Mouse (Mus musculus) CH12.LX (cell line): Measurements from ENCODE around the gene Mon1a. TPM values are rescaled to one million over a fixed set of nuclear protein-coding genes. Genes with fewer than 3 reads are reported as not detected.

Source experiments
- DNase-seq: peaks from one replicate; pipeline ENCODE4 v3.0.0-alpha.2; 2013; ENCODE audit errors: extremely low read depth
- H3K27ac ChIP-seq: 2 replicates; pipeline ENCODE4 v1.5.1; 2012; ENCODE audit warnings: low read depth, mild to moderate bottlenecking, control low read depth, moderate library complexity; ENCODE audit not compliant: insufficient read depth
- H3K27me3 ChIP-seq: replicated peaks from 2 replicates; pipeline ENCODE3; 2012; ENCODE audit warnings: inconsistent platforms
- H3K36me3 ChIP-seq, 2 experiments: replicated peaks in 1 of 2; 2 replicates each; pipeline versions ENCODE3 to v1.6.1; 2012; ENCODE audit warnings: inconsistent platforms in 1 of 2, low read length in 1 of 2, mild to moderate bottlenecking in 1 of 2, mixed read lengths in 1 of 2, moderate library complexity in 1 of 2; ENCODE audit not compliant: control insufficient read depth in 1 of 2, insufficient read depth in 1 of 2
- H3K4me1 ChIP-seq, 2 experiments: 2 replicates each; pipeline ENCODE4 v1.6.1; 2012; ENCODE audit warnings: inconsistent platforms in 1 of 2, moderate library complexity in 1 of 2; ENCODE audit not compliant: insufficient read depth in 2 of 2, control insufficient read depth in 1 of 2
- H3K4me2 ChIP-seq: 2 replicates; pipeline ENCODE4 v1.6.1; 2012; ENCODE audit warnings: low read depth, mild to moderate bottlenecking, control low read depth; ENCODE audit not compliant: poor library complexity, insufficient read depth, severe bottlenecking
- H3K4me3 ChIP-seq, 3 experiments: fragments of 150-350 bp in 1 of 3; sonication (generic) in 1 of 3; replicated peaks in 1 of 3; 2 replicates each; pipeline versions ENCODE3 to v1.5.1; 2011 to 2012; ENCODE audit warnings: low read depth in 2 of 3, low read length in 2 of 3, mild to moderate bottlenecking in 2 of 3, moderate library complexity in 2 of 3, control low read depth in 1 of 3, improper control_type of control experiment in 1 of 3, inconsistent platforms in 1 of 3, mixed read lengths in 1 of 3; ENCODE audit not compliant: poor library complexity in 1 of 3
- H3K79me2 ChIP-seq: replicated peaks from 2 replicates; pipeline ENCODE4 v1.6.1; 2012; ENCODE audit warnings: mild to moderate bottlenecking, moderate library complexity; ENCODE audit not compliant: control insufficient read depth, poor library complexity, insufficient read depth, severe bottlenecking; ENCODE audit errors: extremely low read depth
- H3K9ac ChIP-seq: 2 replicates; pipeline ENCODE4 v1.6.1; 2012; ENCODE audit warnings: low read depth, mild to moderate bottlenecking, control low read depth, moderate library complexity; ENCODE audit not compliant: insufficient read depth
- H3K9me3 ChIP-seq: replicated peaks from 2 replicates; pipeline ENCODE3; 2012; ENCODE audit warnings: low read length, inconsistent platforms, mixed read lengths
- BHLHE40 ChIP-seq: IDR thresholded peaks from 2 replicates; pipeline ENCODE4 v1.6.1; 2011; ENCODE audit warnings: mild to moderate bottlenecking, low read depth, low read length, improper control_type of control experiment
- CTCF ChIP-seq, 2 experiments: IDR thresholded peaks in 1 of 2; conservative IDR thresholded peaks in 1 of 2; 2 replicates each; pipeline ENCODE4 v1.5.1; 2011 to 2012; ENCODE audit warnings: low read depth in 2 of 2, low read length in 2 of 2, improper control_type of control experiment in 1 of 2, inconsistent platforms in 1 of 2, mild to moderate bottlenecking in 1 of 2, moderate library complexity in 1 of 2
- ELF1 ChIP-seq: IDR thresholded peaks from 2 replicates; pipeline ENCODE4 v1.6.1; 2014; ENCODE audit warnings: low read depth, mild to moderate bottlenecking, inconsistent platforms, low read length, improper control_type of control experiment
- EP300 ChIP-seq: IDR thresholded peaks from 2 replicates; pipeline ENCODE4 v1.6.1; 2011; ENCODE audit warnings: low read length, improper control_type of control experiment
- ETS1 ChIP-seq: conservative IDR thresholded peaks from 2 replicates; pipeline ENCODE4 v1.6.1; 2012; ENCODE audit warnings: low read depth, mild to moderate bottlenecking, inconsistent platforms, low read length, improper control_type of control experiment, moderate library complexity
- GABPA ChIP-seq: IDR thresholded peaks from 2 replicates; pipeline ENCODE4 v1.6.1; 2012; ENCODE audit warnings: low read depth, low read length, improper control_type of control experiment, inconsistent platforms; ENCODE audit not compliant: insufficient replicate concordance
- IRF4 ChIP-seq: IDR thresholded peaks from 2 replicates; pipeline ENCODE4 v1.6.1; 2014; ENCODE audit warnings: low read depth, mild to moderate bottlenecking, inconsistent platforms, low read length, improper control_type of control experiment
- JUN ChIP-seq: IDR thresholded peaks from 2 replicates; pipeline ENCODE4 v1.6.1; 2011; ENCODE audit warnings: low read depth, mild to moderate bottlenecking, low read length, improper control_type of control experiment, moderate library complexity; ENCODE audit not compliant: insufficient read depth
- MAFK ChIP-seq: IDR thresholded peaks from 2 replicates; pipeline ENCODE4 v1.6.1; 2011; ENCODE audit warnings: low read length, improper control_type of control experiment; ENCODE audit not compliant: insufficient replicate concordance
- MAX ChIP-seq: IDR thresholded peaks from 2 replicates; pipeline ENCODE4 v1.6.1; 2011; ENCODE audit warnings: low read length, improper control_type of control experiment
- MEF2A ChIP-seq: IDR thresholded peaks from 2 replicates; pipeline ENCODE4 v1.6.1; 2014; ENCODE audit warnings: low read depth, mild to moderate bottlenecking, inconsistent platforms, low read length, improper control_type of control experiment, borderline replicate concordance
- MYC ChIP-seq: IDR thresholded peaks from 2 replicates; pipeline ENCODE4 v1.6.1; 2011; ENCODE audit warnings: low read depth, mild to moderate bottlenecking, improper control_type of control experiment, low read length
- NELFE ChIP-seq: IDR thresholded peaks from 2 replicates; pipeline ENCODE4 v1.6.1; 2011; ENCODE audit warnings: low read depth, low read length, improper control_type of control experiment
- PAX5 ChIP-seq: IDR thresholded peaks from 2 replicates; pipeline ENCODE4 v1.6.1; 2012; ENCODE audit warnings: low read length, inconsistent platforms, mixed read lengths
- POLR2AphosphoS2 ChIP-seq: IDR thresholded peaks from 2 replicates; pipeline ENCODE4 v1.6.1; 2011; ENCODE audit warnings: low read depth, low read length, improper control_type of control experiment
- RAD21 ChIP-seq: IDR thresholded peaks from 2 replicates; pipeline ENCODE4 v1.6.1; 2011; ENCODE audit warnings: low read depth, mild to moderate bottlenecking, low read length, improper control_type of control experiment, moderate library complexity
- RCOR1 ChIP-seq: conservative IDR thresholded peaks from 2 replicates; pipeline ENCODE4 v1.6.1; 2012; ENCODE audit warnings: low read depth, mild to moderate bottlenecking, inconsistent platforms, low read length, improper control_type of control experiment
- SMC3 ChIP-seq: IDR thresholded peaks from 2 replicates; pipeline ENCODE4 v1.6.1; 2011; ENCODE audit warnings: low read depth, low read length, improper control_type of control experiment
- UBTF ChIP-seq: IDR thresholded peaks from 2 replicates; pipeline ENCODE4 v1.6.1; 2012; ENCODE audit warnings: low read depth, mild to moderate bottlenecking, inconsistent platforms, low read length, improper control_type of control experiment, moderate library complexity
- USF1 ChIP-seq: IDR thresholded peaks from 2 replicates; pipeline ENCODE4 v1.6.1; 2014; ENCODE audit warnings: low read depth, mild to moderate bottlenecking, inconsistent platforms, low read length, improper control_type of control experiment
- USF2 ChIP-seq: conservative IDR thresholded peaks from 2 replicates; pipeline ENCODE4 v1.6.1; 2011; ENCODE audit warnings: low read depth, low read length, improper control_type of control experiment
- ZKSCAN1 ChIP-seq: IDR thresholded peaks from 2 replicates; pipeline ENCODE4 v1.6.1; 2012; ENCODE audit warnings: low read depth, inconsistent platforms, low read length, improper control_type of control experiment, borderline replicate concordance
- ZMIZ1 ChIP-seq: IDR thresholded peaks from 2 replicates; pipeline ENCODE4 v1.6.1; 2012; ENCODE audit warnings: low read depth, mild to moderate bottlenecking, inconsistent platforms, low read length, improper control_type of control experiment
- ZNF384 ChIP-seq: IDR thresholded peaks from 2 replicates; pipeline ENCODE4 v1.6.1; 2012; ENCODE audit warnings: low read depth, low read length, improper control_type of control experiment, inconsistent platforms
- dilution Hi-C: fragments of 300-500 bp; cut with MboI; formaldehyde crosslinking; loops from 2 replicates; pipeline ENCODE4 v1.14.3; 2020; ENCODE audit warnings: low sequenced_read_pairs; ENCODE audit not compliant: extremely low pct_unique_long_range_greater_than_20kb, extremely low pct_ligation_motif_present
- in situ Hi-C: fragments of 300-500 bp; cut with MboI; formaldehyde crosslinking; loops from 3 replicates; pipeline ENCODE4 v1.14.3; 2019; ENCODE audit warnings: low sequenced_read_pairs, low pct_ligation_motif_present, low pct_unique_long_range_greater_than_20kb, mixed read lengths
- polyA plus RNA-seq: library from polyadenylated mRNA; unstranded; fragments of >175 nt; gene quantifications from 2 replicates; pipeline ENCODE4 v1.2.1, GENCODE M21; 2012; ENCODE audit warnings: low read depth; ENCODE audit not compliant: insufficient read length
- total RNA-seq, 2 experiments: library from RNA; depleted of rRNA; stranded (reverse); fragments of 300-350 nt in 1 of 2; fragments of >200 nt in 1 of 2; gene quantifications; 2 replicates each; pipeline ENCODE4 v1.2.3; 2012 to 2014

Mon1a gene
- total and polyA plus RNA-seq, 3 experiments: 13.6 to 19.5 (median 15.3) TPM

GRCm38 (mm10) chr9:107890260-107890659, 2.3 kb downstream of the Mon1a start:
- no peak overlapping the region for H3K27ac ChIP-seq
- H3K4me1 ChIP-seq: peaks cover 0 to 19% of the 10 kb centered on the region in 2 experiments; a peak in 2 of 4 replicates
- H3K4me3 ChIP-seq: no peak overlapping the region
- dilution Hi-C loops: no loop called here
- no peak overlapping the region for H3K9ac ChIP-seq
- TF ChIP-seq ELF1 (no peak), GABPA (no peak), CTCF (conservative IDR thresholded peaks at IDR 0.05 in 1 of 2, IDR thresholded peaks at IDR 0.05 in 1 of 2; ENCODE audit: low read depth in 2 of 2, low read length in 2 of 2) (no peak), ZMIZ1 (no peak), MEF2A (no peak), MYC (no peak), EP300 (no peak), SMC3 (no peak), USF1 (no peak), BHLHE40 (no peak), IRF4 (no peak), NELFE (no peak), USF2 (no peak)
- H3K4me2 ChIP-seq: no peak overlapping the region
- in situ Hi-C loops: no loop called here
- H3K27me3 ChIP-seq: peaks cover 10% of the 10 kb centered on the region
- no peaks in the 10 kb centered on the region for H3K9me3 ChIP-seq
- H3K79me2 ChIP-seq: 0 out of 2 replicates have a peak, but pooled peaks cover 2% of the 10 kb centered on the region
- no peak for DNase-seq
- peaks cover 0 to 18% of the 10 kb centered on the region in 2 experiments for H3K36me3 ChIP-seq

GRCm38 (mm10) chr9:107891023-107891422, 3.1 kb downstream of the Mon1a start:
- no peaks in the 10 kb centered on the region for H3K9me3 ChIP-seq
- no peak overlapping the region for H3K4me3 ChIP-seq
- no peak overlapping the region for H3K4me2 ChIP-seq
- dilution Hi-C loops (no loop called here), in situ Hi-C loops (no loop called here)
- TF ChIP-seq CTCF (conservative IDR thresholded peaks at IDR 0.05 in 1 of 2, IDR thresholded peaks at IDR 0.05 in 1 of 2; ENCODE audit: low read depth in 2 of 2, low read length in 2 of 2) (peak; percentile 39 to 53; a peak in 3 of 4 replicates), RAD21 (peak; percentile 34), BHLHE40 (no peak)
- H3K9ac ChIP-seq: no peak overlapping the region
- H3K27ac ChIP-seq: no peak overlapping the region
- H3K36me3 ChIP-seq: peaks cover 0 to 20% of the 10 kb centered on the region in 2 experiments
- H3K79me2 ChIP-seq: 0 out of 2 replicates have a peak, but pooled peaks cover 2% of the 10 kb centered on the region
- peaks cover 6% of the 10 kb centered on the region for H3K27me3 ChIP-seq
- peak; percentile 40 for DNase-seq
- peaks cover 0 to 19% of the 10 kb centered on the region in 2 experiments; a peak in 2 of 4 replicates for H3K4me1 ChIP-seq

DNA sequence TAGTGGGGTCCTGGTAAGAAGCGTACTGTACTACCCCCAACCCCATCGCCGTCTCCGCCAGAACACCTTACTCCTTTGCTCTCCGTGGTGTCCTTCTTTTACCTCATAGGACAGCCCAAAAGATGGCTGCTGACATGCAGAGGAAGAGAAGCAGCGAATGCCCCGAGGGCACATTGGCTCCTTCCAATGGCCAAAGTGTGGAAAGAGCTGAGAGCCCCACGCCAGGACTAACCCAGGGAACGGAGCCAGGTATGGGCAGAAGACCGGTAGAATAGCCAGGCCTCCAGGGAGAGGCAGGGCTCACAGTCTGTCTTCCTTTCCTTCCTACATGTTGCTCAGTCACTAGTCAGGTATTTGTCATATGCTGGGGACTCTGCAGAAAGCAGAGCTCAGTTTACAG, 10.6 kb downstream of the Mon1a start:
- no peak for DNase-seq
- H3K4me3 ChIP-seq: no peak overlapping the region
- no peak overlapping the region for H3K27ac ChIP-seq
- H3K27me3 ChIP-seq: no peaks in the 10 kb centered on the region
- dilution Hi-C loops (no loop called here), in situ Hi-C loops (no loop called here)
- no peak overlapping the region for H3K4me2 ChIP-seq
- H3K9me3 ChIP-seq: no peaks in the 10 kb centered on the region
- H3K36me3 ChIP-seq: peaks cover 25 to 51% of the 10 kb centered on the region in 2 experiments
- no peaks in the 10 kb centered on the region for H3K79me2 ChIP-seq
- no peak for TF ChIP-seq ZNF384
- TF ChIP-seq PAX5: no peak
- TF ChIP-seq NELFE: no peak
- no peak for TF ChIP-seq MAX
- no peak for TF ChIP-seq ELF1
- no peak for TF ChIP-seq ZKSCAN1
- TF ChIP-seq RCOR1: no peak
- TF ChIP-seq POLR2AphosphoS2: no peak
- no peak for TF ChIP-seq UBTF
- TF ChIP-seq GABPA: no peak
- TF ChIP-seq JUN: no peak
- TF ChIP-seq IRF4: no peak
- TF ChIP-seq USF1: no peak
- no peak for TF ChIP-seq ZMIZ1
- no peak for TF ChIP-seq MEF2A
- no peak for TF ChIP-seq MAFK
- no peak for TF ChIP-seq ETS1
- no peak for TF ChIP-seq MYC
- TF ChIP-seq SMC3: no peak
- H3K4me1 ChIP-seq: peaks cover 9 to 25% of the 10 kb centered on the region in 2 experiments; a peak in 3 of 4 replicates
- H3K9ac ChIP-seq: no peak overlapping the region
